Mouse (Mus musculus): ENCODE measurements around the gene Zdhhc9. TPM values are rescaled to one million over a fixed set of nuclear protein-coding genes. Genes with fewer than 3 reads are reported as not detected.
A peak's percentile ranks its signal among the peaks of the same experiment; 100 is the strongest.
"Not testable (repeated sequence)": the region's sequence is repeated elsewhere in the genome, so short reads cannot be mapped to it uniquely, and the experiment has no call there.

The Zdhhc9 gene
- total and polyA plus RNA-seq, 3 experiments, result 3.5 to 13.9 (median 4.5) TPM

- Histone ChIP-seq H3K4me1 (ENCODE audit: control insufficient read depth in 1 of 2, insufficient read depth in 2 of 2) (no peaks in the 10 kb centered on the region), H3K27me3 (replicated peaks) (no peaks in the 10 kb centered on the region), H3K4me3 (replicated peaks in 1 of 3; ENCODE audit: low read depth in 2 of 3, low read length in 2 of 3, poor library complexity in 1 of 3) (no peak overlapping the region), H3K79me2 (replicated peaks; ENCODE audit: control insufficient read depth, extremely low read depth, insufficient read depth, poor library complexity, severe bottlenecking) (no peaks in the 10 kb centered on the region), H3K9ac (ENCODE audit: insufficient read depth, low read depth) (no peak overlapping the region), H3K36me3 (replicated peaks in 1 of 2; ENCODE audit: control insufficient read depth in 1 of 2, insufficient read depth in 1 of 2, low read length in 1 of 2) (no peaks in the 10 kb centered on the region), H3K4me2 (ENCODE audit: insufficient read depth, low read depth, poor library complexity, severe bottlenecking) (no peak overlapping the region), H3K9me3 (replicated peaks; ENCODE audit: low read length) (no peaks in the 10 kb centered on the region), H3K27ac (ENCODE audit: insufficient read depth, low read depth) (no peak overlapping the region)
- dilution Hi-C loops (cut with MboI; ENCODE audit: extremely low pct_ligation_motif_present, extremely low pct_unique_long_range_greater_than_20kb, low sequenced_read_pairs), result no loop called here
- DNase-seq (ENCODE audit: extremely low read depth), result no peak
- in situ Hi-C loops (cut with MboI; ENCODE audit: low pct_ligation_motif_present, low pct_unique_long_range_greater_than_20kb, low sequenced_read_pairs), result no loop called here
- TF ChIP-seq MYC (IDR thresholded peaks at IDR 0.05; ENCODE audit: low read depth, low read length), result no peak
- TF ChIP-seq ZNF384 (IDR thresholded peaks at IDR 0.05; ENCODE audit: low read depth, low read length), result peak; percentile 74
- no peak for TF ChIP-seq EP300 (IDR thresholded peaks at IDR 0.05; ENCODE audit: low read length)
- TF ChIP-seq SIN3A (IDR thresholded peaks at IDR 0.05; ENCODE audit: low read length), result no peak
- no peak for TF ChIP-seq MAFK (IDR thresholded peaks at IDR 0.05; ENCODE audit: insufficient replicate concordance, low read length)
- TF ChIP-seq CHD2 (IDR thresholded peaks at IDR 0.05; ENCODE audit: low read length), result no peak
- TF ChIP-seq CHD1 (IDR thresholded peaks at IDR 0.05; ENCODE audit: low read depth, low read length), result no peak
These were observed 10.8 kb upstream of the Zdhhc9 start for GRCm38 (mm10) chrX:48219468-48219867.

- dilution Hi-C loops (cut with MboI; ENCODE audit: extremely low pct_ligation_motif_present, extremely low pct_unique_long_range_greater_than_20kb, low sequenced_read_pairs), result not testable (repeated sequence)
These were observed 1.1 kb upstream of the Zdhhc9 start for GRCm38 (mm10) chrX:48209746-48210145.

GRCm38 (mm10) chrX:48207761-48208487 lies 754 bp downstream of the Zdhhc9 start:
- H3K36me3 ChIP-seq (replicated peaks in 1 of 2; ENCODE audit: control insufficient read depth in 1 of 2, insufficient read depth in 1 of 2, low read length in 1 of 2), result peaks cover 0 to 7% of the 10 kb centered on the region in 2 experiments
- peak overlapping the region; percentile 70 for H3K4me2 ChIP-seq (ENCODE audit: insufficient read depth, low read depth, poor library complexity, severe bottlenecking)
- dilution Hi-C loops (cut with MboI; ENCODE audit: extremely low pct_ligation_motif_present, extremely low pct_unique_long_range_greater_than_20kb, low sequenced_read_pairs) (no loop called here), in situ Hi-C loops (cut with MboI; ENCODE audit: low pct_ligation_motif_present, low pct_unique_long_range_greater_than_20kb, low sequenced_read_pairs) (no loop called here)
- no peaks in the 10 kb centered on the region for H3K27me3 ChIP-seq (replicated peaks)
- H3K9me3 ChIP-seq (replicated peaks; ENCODE audit: low read length), result no peaks in the 10 kb centered on the region
- peaks cover 0 to 20% of the 10 kb centered on the region in 2 experiments; a peak in 2 of 4 replicates for H3K4me1 ChIP-seq (ENCODE audit: control insufficient read depth in 1 of 2, insufficient read depth in 2 of 2)
- H3K9ac ChIP-seq (ENCODE audit: insufficient read depth, low read depth), result peak overlapping the region; percentile 56
- peaks cover 6% of the 10 kb centered on the region; the same call in 1 of the 2 replicates for H3K79me2 ChIP-seq (replicated peaks; ENCODE audit: control insufficient read depth, extremely low read depth, insufficient read depth, poor library complexity, severe bottlenecking)
- H3K27ac ChIP-seq (ENCODE audit: insufficient read depth, low read depth), result no peak overlapping the region
- no peak for DNase-seq (ENCODE audit: extremely low read depth)
- TF ChIP-seq MXI1 (IDR thresholded peaks at IDR 0.05; ENCODE audit: low read depth, low read length) (peak; percentile 23; the same call in 1 of the 2 replicates), ETS1 (conservative IDR thresholded peaks at IDR 0.05; ENCODE audit: low read depth, low read length) (no peak), MEF2A (IDR thresholded peaks at IDR 0.05; ENCODE audit: borderline replicate concordance, low read depth, low read length) (no peak)
- peak overlapping the region; percentile 54 to 79 (median 67) for H3K4me3 ChIP-seq (replicated peaks in 1 of 3; ENCODE audit: low read depth in 2 of 3, low read length in 2 of 3, poor library complexity in 1 of 3)

More at GRCm38 (mm10) chrX:48209746-48210145, 1.1 kb upstream of the Zdhhc9 start:
- H3K27me3 ChIP-seq (replicated peaks); H3K9me3 ChIP-seq (replicated peaks; ENCODE audit: low read length); H3K27ac ChIP-seq (ENCODE audit: insufficient read depth, low read depth); H3K4me2 ChIP-seq (ENCODE audit: insufficient read depth, low read depth, poor library complexity, severe bottlenecking); H3K9ac ChIP-seq (ENCODE audit: insufficient read depth, low read depth); H3K4me3 ChIP-seq (replicated peaks in 1 of 3; ENCODE audit: low read depth in 2 of 3, low read length in 2 of 3, poor library complexity in 1 of 3); H3K79me2 ChIP-seq (replicated peaks; ENCODE audit: control insufficient read depth, extremely low read depth, insufficient read depth, poor library complexity, severe bottlenecking); H3K36me3 ChIP-seq (replicated peaks in 1 of 2; ENCODE audit: control insufficient read depth in 1 of 2, insufficient read depth in 1 of 2, low read length in 1 of 2); DNase-seq (ENCODE audit: extremely low read depth); in situ Hi-C loops (cut with MboI; ENCODE audit: low pct_ligation_motif_present, low pct_unique_long_range_greater_than_20kb, low sequenced_read_pairs): not testable (repeated sequence)
- peaks cover 0 to 13% of the 10 kb centered on the region in 2 experiments; a peak in 2 of 4 replicates for H3K4me1 ChIP-seq (ENCODE audit: control insufficient read depth in 1 of 2, insufficient read depth in 2 of 2)
- TF ChIP-seq TBP (conservative IDR thresholded peaks at IDR 0.05; ENCODE audit: low read depth, low read length), result peak; percentile 55; the same call in 1 of the 2 replicates

Measured in CH12.LX (cell line).